Mouse (Mus musculus): ENCODE data around the gene Gm597. TPM values are rescaled to one million over a fixed set of nuclear protein-coding genes. Genes with fewer than 3 reads are reported as not detected.

Gm597 gene
- polyA plus RNA-seq (2016; fragmentation: Nextera tagmentation; extraction: Ambion mirVana) = not detected in 2 replicates

- no peak within 1 kb of the TSS for H3K27ac ChIP-seq (replicated peaks)
- H3K9me3 ChIP-seq = no peaks in the 10 kb centered on the region
- H3K36me3 ChIP-seq = no peaks in the 10 kb centered on the region
- no peak for ATAC-seq (ENCODE audit: low FRiP score, low read depth)
- H3K9ac ChIP-seq (replicated peaks) = no peak within 1 kb of the TSS
- no peaks in the 10 kb centered on the region for H3K27me3 ChIP-seq
- no peak within 1 kb of the TSS for H3K4me2 ChIP-seq (replicated peaks)
- no peaks in the 10 kb centered on the region for H3K4me1 ChIP-seq
- H3K4me3 ChIP-seq = no peak within 1 kb of the TSS
Observed at GRCm38 (mm10) chr1:28780152-28780551, at the start of gene Gm597. Gene Gm597, minus strand, starts transcription at chr1:28780252.

GRCm38 (mm10) chr1:28807689-28808088 lies 27.6 kb upstream of the Gm597 start:
- H3K4me3 ChIP-seq = no peak overlapping the region
- no peaks in the 10 kb centered on the region for H3K9me3 ChIP-seq
- no peaks in the 10 kb centered on the region for H3K4me1 ChIP-seq
- 100% methylated on average over 1 of the region's 1 CpGs for WGBS
- no peaks in the 10 kb centered on the region for H3K27me3 ChIP-seq
- no peak overlapping the region for H3K4me2 ChIP-seq (replicated peaks)
- no peak overlapping the region for H3K27ac ChIP-seq (replicated peaks)
- no peak for ATAC-seq (ENCODE audit: low FRiP score, low read depth)
- H3K9ac ChIP-seq (replicated peaks) = no peak overlapping the region
- no peaks in the 10 kb centered on the region for H3K36me3 ChIP-seq

- Histone ChIP-seq H3K4me3 (no peak overlapping the region), H3K4me2 (replicated peaks) (no peak overlapping the region), H3K9me3 (no peaks in the 10 kb centered on the region), H3K27ac (replicated peaks) (no peak overlapping the region), H3K4me1 (no peaks in the 10 kb centered on the region), H3K9ac (replicated peaks) (no peak overlapping the region), H3K27me3 (no peaks in the 10 kb centered on the region), H3K36me3 (no peaks in the 10 kb centered on the region)
- ATAC-seq (ENCODE audit: low FRiP score, low read depth) = no peak
Observed at GRCm38 (mm10) chr1:28806618-28807017, 26.6 kb upstream of the Gm597 start.

- WGBS = 92% methylated on average over 14 of the region's 14 CpGs
- no peaks in the 10 kb centered on the region for H3K9me3 ChIP-seq
- ATAC-seq (ENCODE audit: low FRiP score, low read depth) = no peak
- no peak overlapping the region for H3K9ac ChIP-seq (replicated peaks)
- H3K4me3 ChIP-seq = no peak overlapping the region
- no peak overlapping the region for H3K4me2 ChIP-seq (replicated peaks)
- no peaks in the 10 kb centered on the region for H3K36me3 ChIP-seq
- H3K27ac ChIP-seq (replicated peaks) = no peak overlapping the region
- H3K27me3 ChIP-seq = no peaks in the 10 kb centered on the region
- no peaks in the 10 kb centered on the region for H3K4me1 ChIP-seq
Observed at GRCm38 (mm10) chr1:28800881-28801280, 20.8 kb upstream of the Gm597 start.

All from midbrain, embryonic 12.5 days (tissue).